Mouse (Mus musculus) midbrain, embryonic 10.5 days (tissue): ENCODE results near the gene Tmem144. TPM values are rescaled to one million over a fixed set of nuclear protein-coding genes. Genes with fewer than 3 reads are reported as not detected.

Experiments used
- DNase-seq: peaks from one replicate; pipeline ENCODE4 v3.0.0-alpha.2; 2017; ENCODE audit warnings: low spot score
- H3K27ac ChIP-seq: fragments of 300-500 bp; sonication (generic); replicated peaks from 2 replicates; pipeline ENCODE4 v1.5.1; 2016; ENCODE audit warnings: mild to moderate bottlenecking
- H3K27me3 ChIP-seq: fragments of 300-500 bp; sonication (generic); 2 replicates; pipeline ENCODE4 v1.6.1; 2016; ENCODE audit warnings: low read depth, mild to moderate bottlenecking; ENCODE audit not compliant: poor library complexity, severe bottlenecking
- H3K36me3 ChIP-seq: fragments of 300-500 bp; sonication (generic); 2 replicates; pipeline ENCODE4 v1.6.1; 2016; ENCODE audit warnings: mild to moderate bottlenecking, moderate library complexity
- H3K4me1 ChIP-seq: fragments of 300-500 bp; sonication (generic); 2 replicates; pipeline ENCODE4 v1.6.1; 2016
- H3K4me3 ChIP-seq: fragments of 300-500 bp; sonication (generic); 2 replicates; pipeline ENCODE4 v1.5.1; 2016; ENCODE audit warnings: mild to moderate bottlenecking, moderate library complexity
- H3K9me3 ChIP-seq: fragments of 300-500 bp; sonication (generic); replicated peaks from 2 replicates; pipeline ENCODE4 v1.6.1; 2016; ENCODE audit warnings: mild to moderate bottlenecking
- WGBS: fragments of 180-500 bp; shearing (Covaris S2); methylation state at CpG from one replicate; pipeline ENCODE4 v1.1.7; 2016; 5-methylcytosine and 5-hydroxymethylcytosine counted together
- polyA plus RNA-seq: library from polyadenylated mRNA; unstranded; fragments of >200 nt; fragmentation: Nextera tagmentation; extraction: Ambion mirVana; gene quantifications from 2 replicates; pipeline ENCODE4 v1.2.1, GENCODE M21; 2016

The Tmem144 gene
- polyA plus RNA-seq, 1 experiment from 2014 or later = 2.7 TPM

DNA sequence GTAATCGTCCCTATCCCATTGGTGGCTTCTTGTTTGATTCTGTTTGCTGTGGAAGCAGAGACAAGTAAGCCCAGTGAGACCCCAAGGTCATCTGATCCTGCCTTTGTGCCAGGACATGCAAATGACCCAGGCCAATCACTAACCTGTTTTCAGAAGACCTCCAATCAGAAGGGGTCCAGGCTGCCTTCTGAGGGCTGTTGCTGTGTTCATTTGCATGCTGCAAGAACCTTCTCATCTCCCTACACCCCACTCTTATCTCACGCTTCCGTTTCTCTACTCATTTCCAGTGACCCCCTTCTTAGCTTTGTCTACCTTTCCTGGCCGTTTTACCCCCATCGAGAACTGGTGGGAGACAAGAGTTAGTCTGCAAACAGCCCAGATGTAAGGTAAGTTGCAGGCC is 31.7 kb upstream of the Tmem144 start, which contains the start of gene Fam198b:
Fam198b (plus strand) TSS at position 229 of the 400 bp plus-strand sequence.
- H3K9me3 ChIP-seq = no peaks in the 10 kb centered on the region
- no peaks in the 10 kb centered on the region for H3K36me3 ChIP-seq
- peaks cover 15% of the 10 kb centered on the region for H3K4me1 ChIP-seq
- WGBS = 59% methylated on average over 5 of the region's 5 CpGs
- no peak for DNase-seq
- H3K27ac ChIP-seq = no peak within 1 kb of the TSS
- no peak within 1 kb of the TSS for H3K4me3 ChIP-seq
- H3K27me3 ChIP-seq = no peaks in the 10 kb centered on the region

DNA sequence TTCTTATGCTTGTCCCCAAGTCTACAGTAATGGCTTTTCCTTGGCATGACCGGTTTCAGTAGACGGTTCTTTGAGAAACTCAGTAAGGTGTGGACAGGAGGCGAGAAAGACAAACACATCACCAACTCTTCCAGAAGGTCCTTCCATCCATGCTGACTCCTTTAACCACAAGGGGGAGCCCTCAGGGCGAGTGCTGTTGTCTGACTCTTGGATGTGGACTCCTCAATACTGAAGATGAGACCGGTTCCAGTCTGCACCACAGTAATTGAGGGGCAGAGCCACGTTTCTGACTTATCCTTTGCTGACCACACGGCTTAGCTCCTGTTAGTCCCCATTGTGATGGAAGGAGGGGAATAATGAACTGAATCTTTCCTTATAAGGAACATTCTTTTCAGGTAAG is 30.5 kb upstream of the Tmem144 start:
- H3K4me3 ChIP-seq = no peak overlapping the region
- H3K4me1 ChIP-seq = peaks cover 20% of the 10 kb centered on the region
- H3K27me3 ChIP-seq = no peaks in the 10 kb centered on the region
- peak; percentile 45 for DNase-seq
- H3K9me3 ChIP-seq = no peaks in the 10 kb centered on the region
- no peak overlapping the region for H3K27ac ChIP-seq
- H3K36me3 ChIP-seq = no peaks in the 10 kb centered on the region
- 59% methylated on average over 7 of the region's 7 CpGs for WGBS

DNA sequence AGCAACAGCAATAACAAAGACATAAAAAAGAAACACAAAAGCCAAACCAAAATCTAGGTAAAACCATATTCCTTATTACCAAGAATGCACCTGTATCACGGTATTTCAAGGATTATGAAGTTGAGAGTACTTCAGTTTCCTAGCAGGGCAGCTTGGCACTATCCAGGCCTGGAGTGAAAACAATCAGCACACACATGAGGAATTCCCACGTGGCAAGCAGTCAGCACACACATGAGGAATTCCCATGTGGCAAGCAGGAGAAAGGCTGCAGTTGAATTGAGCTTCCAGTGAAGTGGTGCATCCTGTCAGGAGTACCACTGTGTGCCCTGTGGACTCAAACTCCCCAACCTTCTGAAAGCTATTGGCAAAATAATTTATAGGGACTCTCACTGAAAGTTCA is 29.1 kb upstream of the Tmem144 start:
- H3K36me3 ChIP-seq = no peaks in the 10 kb centered on the region
- no peaks in the 10 kb centered on the region for H3K9me3 ChIP-seq
- H3K27me3 ChIP-seq = no peaks in the 10 kb centered on the region
- DNase-seq = no peak
- H3K27ac ChIP-seq = no peak overlapping the region
- peaks cover 13% of the 10 kb centered on the region for H3K4me1 ChIP-seq
- H3K4me3 ChIP-seq = no peak overlapping the region
- WGBS = 63% methylated on average over 2 of the region's 2 CpGs

DNA sequence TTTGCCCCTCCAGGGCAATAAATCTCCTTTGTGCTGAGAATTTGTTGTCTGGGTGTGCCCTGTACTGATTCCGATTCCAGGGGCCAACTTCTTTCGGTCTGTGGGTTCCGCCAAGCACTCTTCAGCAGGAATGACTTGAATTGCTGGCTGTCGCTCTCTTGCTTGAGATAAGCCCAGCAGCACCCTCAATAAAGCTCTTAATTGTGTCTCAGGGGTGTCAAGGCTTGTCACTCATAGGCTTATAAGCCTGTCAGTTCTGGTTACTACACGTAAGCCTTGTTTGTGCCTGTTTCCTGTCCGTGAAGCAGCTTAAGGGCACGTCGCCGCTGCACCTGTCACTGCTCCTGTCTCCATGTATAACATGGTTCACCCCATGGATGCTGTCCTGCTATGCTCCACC is 26.7 kb upstream of the Tmem144 start:
- Histone ChIP-seq H3K27me3 (no peaks in the 10 kb centered on the region), H3K4me1 (peaks cover 8% of the 10 kb centered on the region), H3K9me3 (no peaks in the 10 kb centered on the region), H3K4me3 (no peak overlapping the region), H3K36me3 (no peaks in the 10 kb centered on the region), H3K27ac (no peak overlapping the region; the same call in 1 of the 2 replicates)
- WGBS = 65% methylated on average over 9 of the region's 9 CpGs
- DNase-seq = no peak

DNA sequence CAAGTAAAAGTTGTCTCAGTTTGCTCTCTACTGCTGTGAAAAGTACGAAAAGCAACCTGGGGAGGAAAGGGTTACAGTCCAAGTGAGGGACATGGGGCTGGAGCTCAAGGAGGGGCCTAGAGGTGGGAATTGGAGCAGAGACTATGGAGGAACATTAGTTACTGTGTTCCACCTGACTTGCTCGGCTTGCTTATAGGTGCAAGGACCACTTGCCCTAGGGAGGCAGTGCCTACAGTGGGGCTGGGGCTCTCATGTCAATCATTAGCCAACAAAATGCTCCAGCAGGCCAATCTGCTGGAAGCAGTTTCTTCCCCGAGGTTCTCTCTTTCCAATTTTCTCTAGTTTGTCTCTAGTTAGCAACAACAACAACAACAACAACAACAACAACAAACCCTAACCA is 25.8 kb upstream of the Tmem144 start:
- Histone ChIP-seq H3K4me3 (no peak overlapping the region), H3K9me3 (no peaks in the 10 kb centered on the region), H3K27ac (no peak overlapping the region), H3K36me3 (no peaks in the 10 kb centered on the region), H3K27me3 (no peaks in the 10 kb centered on the region), H3K4me1 (peaks cover 7% of the 10 kb centered on the region)
- DNase-seq = no peak
- WGBS = 79% methylated on average over 3 of the region's 3 CpGs

DNA sequence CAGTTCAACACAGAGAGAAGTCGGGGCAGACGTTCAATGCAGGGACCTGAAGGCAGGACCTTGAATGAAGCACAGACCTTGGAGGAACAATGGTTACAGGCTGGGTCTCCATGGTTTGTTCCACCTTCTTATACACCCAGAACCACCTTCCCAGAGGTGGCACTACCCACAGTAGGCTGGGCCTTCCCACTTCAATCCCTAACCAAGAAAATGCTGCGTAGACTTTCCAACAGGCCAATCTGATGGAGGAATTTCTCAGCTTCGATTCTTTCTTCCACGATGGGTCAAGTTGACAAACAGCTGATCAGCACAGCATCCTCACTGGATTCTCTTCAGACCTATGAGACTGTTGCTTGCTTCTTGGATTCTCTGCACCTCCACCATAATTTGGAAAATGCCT is 22.9 kb upstream of the Tmem144 start:
- no peak for DNase-seq

DNA sequence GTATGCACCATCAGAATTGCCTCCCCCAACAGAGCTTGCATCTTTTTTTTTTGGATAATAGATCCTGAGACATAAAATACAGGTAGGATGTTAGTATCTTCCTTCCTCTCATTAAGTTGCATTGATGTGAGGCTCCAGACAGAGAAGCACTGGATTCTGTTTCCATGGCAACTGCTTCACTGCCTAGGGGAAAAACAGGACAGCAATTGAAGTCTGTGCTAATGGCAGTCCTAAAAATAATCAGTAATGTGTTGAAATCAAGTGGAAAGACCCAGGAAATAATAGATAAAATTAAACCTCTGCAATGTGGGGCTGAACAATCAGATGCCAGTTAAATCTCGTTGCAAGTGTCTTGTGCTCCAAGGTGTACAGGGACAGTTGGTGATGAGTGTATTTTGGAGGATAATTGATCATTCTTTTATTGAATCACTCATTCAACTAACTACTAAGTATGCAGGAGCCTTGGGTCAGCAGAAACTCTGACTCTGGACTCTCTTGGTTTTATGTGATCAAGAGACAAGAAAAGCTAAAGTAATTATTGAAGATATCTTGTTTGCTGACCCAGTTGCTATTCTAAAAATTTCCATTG is 14.6 kb upstream of the Tmem144 start:
- no peak overlapping the region for H3K27ac ChIP-seq
- H3K4me1 ChIP-seq = no peaks in the 10 kb centered on the region
- H3K36me3 ChIP-seq = no peaks in the 10 kb centered on the region
- H3K27me3 ChIP-seq = no peaks in the 10 kb centered on the region
- no peak overlapping the region for H3K4me3 ChIP-seq
- no peaks in the 10 kb centered on the region for H3K9me3 ChIP-seq
- no peak for DNase-seq
- WGBS = 60% methylated on average over 1 of the region's 1 CpGs

More for the DNA sequence above, 22.9 kb upstream of the Tmem144 start:
- H3K4me1 ChIP-seq = peaks cover 7% of the 10 kb centered on the region
- no peaks in the 10 kb centered on the region for H3K36me3 ChIP-seq
- H3K4me3 ChIP-seq = no peak overlapping the region
- no peaks in the 10 kb centered on the region for H3K9me3 ChIP-seq
- 91% methylated on average over 5 of the region's 5 CpGs for WGBS
- H3K27me3 ChIP-seq = no peaks in the 10 kb centered on the region
- no peak overlapping the region for H3K27ac ChIP-seq

DNA sequence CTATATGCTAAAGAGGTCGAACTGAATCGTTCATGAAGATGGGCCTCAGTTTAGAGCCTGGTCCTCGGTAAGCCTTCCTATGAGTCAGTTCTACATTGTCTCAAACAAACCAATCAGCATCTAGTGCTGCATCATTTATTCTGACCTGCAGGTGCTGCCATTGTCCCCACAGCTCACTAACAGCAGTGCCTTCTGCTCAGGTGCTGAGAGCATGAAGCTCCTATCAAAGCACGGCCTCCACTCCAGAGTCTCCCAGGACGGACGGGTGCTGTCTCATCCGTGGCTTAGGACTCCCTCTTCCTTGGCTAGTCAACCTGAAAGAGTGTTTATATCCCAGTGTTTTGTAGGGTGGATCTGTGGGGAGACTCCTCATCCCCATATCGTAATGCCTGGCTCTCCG is 14.0 kb upstream of the Tmem144 start:
- no peaks in the 10 kb centered on the region for H3K36me3 ChIP-seq
- no peaks in the 10 kb centered on the region for H3K4me1 ChIP-seq
- DNase-seq = no peak
- H3K27me3 ChIP-seq = no peaks in the 10 kb centered on the region
- 85% methylated on average over 9 of the region's 9 CpGs for WGBS
- H3K9me3 ChIP-seq = no peaks in the 10 kb centered on the region
- H3K4me3 ChIP-seq = no peak overlapping the region
- no peak overlapping the region for H3K27ac ChIP-seq

DNA sequence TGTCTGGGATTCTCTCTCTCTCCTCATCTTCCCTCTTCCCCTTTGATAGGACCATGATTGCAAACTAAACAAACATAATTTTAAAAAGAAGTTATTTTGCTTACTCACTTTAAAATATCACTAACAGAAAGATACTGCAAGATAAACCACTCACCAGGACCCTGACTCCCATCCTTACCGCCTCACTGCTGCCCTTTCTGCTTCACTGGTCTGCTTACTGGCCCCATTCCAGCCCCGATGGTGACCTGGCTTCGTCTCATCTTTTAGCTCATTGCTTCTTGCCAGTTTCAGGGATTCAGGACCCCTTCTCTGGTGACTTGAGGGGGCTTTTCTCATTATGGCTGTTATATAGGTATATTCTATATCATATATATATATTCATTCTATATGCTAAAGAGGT is 13.5 kb upstream of the Tmem144 start:
- Histone ChIP-seq H3K4me3 (no peak overlapping the region), H3K9me3 (no peaks in the 10 kb centered on the region), H3K27ac (no peak overlapping the region), H3K36me3 (no peaks in the 10 kb centered on the region), H3K4me1 (no peaks in the 10 kb centered on the region), H3K27me3 (no peaks in the 10 kb centered on the region)
- 68% methylated on average over 3 of the region's 3 CpGs for WGBS
- no peak for DNase-seq

DNA sequence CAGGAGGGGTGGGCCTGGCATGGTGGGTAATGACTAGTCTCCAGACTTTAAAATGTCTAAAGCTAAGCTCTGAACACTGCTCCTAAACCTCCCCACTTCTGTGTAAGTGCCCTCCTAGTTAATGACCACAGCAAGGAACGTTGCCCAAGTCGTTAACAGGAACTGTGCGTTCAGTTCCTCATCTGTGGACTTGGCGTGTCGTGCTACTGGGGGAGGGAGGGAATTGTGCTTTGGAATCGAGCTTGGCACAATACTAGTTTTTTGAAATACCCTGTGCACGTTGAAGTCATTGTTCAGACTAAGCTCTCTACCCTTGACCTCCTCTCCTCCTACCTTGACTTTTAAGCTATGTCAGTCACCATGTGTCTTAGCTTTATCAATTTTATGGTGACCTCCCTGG is 12.3 kb upstream of the Tmem144 start:
- Histone ChIP-seq H3K9me3 (no peaks in the 10 kb centered on the region), H3K27me3 (no peaks in the 10 kb centered on the region), H3K4me1 (no peaks in the 10 kb centered on the region), H3K36me3 (no peaks in the 10 kb centered on the region), H3K27ac (no peak overlapping the region), H3K4me3 (no peak overlapping the region)
- DNase-seq = no peak
- WGBS = 87% methylated on average over 7 of the region's 7 CpGs

DNA sequence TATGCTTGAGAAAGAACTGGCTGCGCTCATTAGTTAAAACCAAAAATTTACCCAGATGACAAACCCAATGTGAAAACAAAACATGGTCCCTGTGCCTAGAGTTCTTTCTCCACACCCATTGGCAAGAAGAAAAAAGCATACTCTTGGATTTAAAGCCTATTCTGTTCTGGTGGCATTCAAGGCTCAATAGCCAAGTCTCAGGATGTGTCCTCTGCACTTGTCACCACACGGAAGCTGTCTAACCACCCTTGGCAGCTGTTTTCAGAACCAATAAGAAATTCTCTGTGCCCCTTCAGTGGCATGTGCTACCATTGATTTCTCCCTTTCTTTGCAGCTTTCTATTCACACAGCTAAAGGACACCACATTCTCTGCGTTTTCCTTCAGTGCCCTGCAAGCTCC is 5.6 kb upstream of the Tmem144 start:
- Histone ChIP-seq H3K4me3 (no peak overlapping the region), H3K27me3 (peaks cover 9% of the 10 kb centered on the region), H3K4me1 (no peaks in the 10 kb centered on the region; the same call in 1 of the 2 replicates), H3K9me3 (no peaks in the 10 kb centered on the region), H3K36me3 (no peaks in the 10 kb centered on the region), H3K27ac (no peak overlapping the region)
- WGBS = 85% methylated on average over 3 of the region's 3 CpGs
- no peak for DNase-seq

DNA sequence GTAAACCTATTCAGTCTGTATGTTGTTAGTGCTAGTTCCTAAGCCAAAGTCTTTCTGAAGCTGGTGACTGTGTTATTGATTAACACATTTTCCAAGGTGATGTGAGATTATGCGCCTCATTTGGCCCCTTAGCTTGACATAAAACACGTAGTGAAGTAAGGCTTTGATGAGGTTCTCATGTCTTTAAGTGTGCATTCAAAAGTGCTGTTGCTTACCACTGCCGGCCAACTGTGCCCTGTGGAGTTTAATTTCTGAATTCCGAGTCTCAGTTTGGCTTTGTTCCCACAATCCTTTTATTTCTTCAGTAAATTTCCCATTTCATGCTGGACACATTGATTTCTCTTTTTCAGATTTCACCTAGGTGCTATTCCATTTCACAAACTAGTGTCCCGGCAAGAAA is 5.2 kb upstream of the Tmem144 start:
- Histone ChIP-seq H3K27ac (no peak overlapping the region), H3K4me3 (no peak overlapping the region), H3K9me3 (no peaks in the 10 kb centered on the region), H3K36me3 (no peaks in the 10 kb centered on the region), H3K27me3 (peaks cover 9% of the 10 kb centered on the region), H3K4me1 (peaks cover 3% of the 10 kb centered on the region)
- WGBS = 84% methylated on average over 5 of the region's 5 CpGs
- DNase-seq = no peak

DNA sequence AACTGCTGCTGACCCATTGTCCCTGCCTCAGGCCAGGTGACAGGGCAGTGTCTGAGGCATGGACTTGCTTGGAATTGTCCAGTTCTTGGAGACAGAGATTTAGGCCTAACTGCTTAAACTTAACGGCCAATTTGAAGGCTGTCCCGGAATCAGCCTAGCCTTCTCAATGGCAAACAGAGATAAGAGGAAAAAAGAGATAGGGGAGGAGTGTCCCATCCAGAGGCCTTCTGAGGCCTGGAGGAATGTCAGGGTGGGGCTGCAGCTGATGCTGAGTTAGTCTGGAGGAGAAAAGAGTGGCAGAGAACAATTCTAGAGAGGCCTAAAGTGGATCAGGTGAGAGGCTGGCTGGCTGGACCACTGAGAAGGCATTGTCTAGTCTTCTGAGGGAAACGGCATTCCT is 465 bp downstream of the Tmem144 start:
- Histone ChIP-seq H3K4me1 (peaks cover 10% of the 10 kb centered on the region), H3K27me3 (peaks cover 25% of the 10 kb centered on the region), H3K9me3 (no peaks in the 10 kb centered on the region), H3K36me3 (no peaks in the 10 kb centered on the region), H3K4me3 (no peak overlapping the region), H3K27ac (no peak overlapping the region)
- no peak for DNase-seq
- 72% methylated on average over 3 of the region's 3 CpGs for WGBS

DNA sequence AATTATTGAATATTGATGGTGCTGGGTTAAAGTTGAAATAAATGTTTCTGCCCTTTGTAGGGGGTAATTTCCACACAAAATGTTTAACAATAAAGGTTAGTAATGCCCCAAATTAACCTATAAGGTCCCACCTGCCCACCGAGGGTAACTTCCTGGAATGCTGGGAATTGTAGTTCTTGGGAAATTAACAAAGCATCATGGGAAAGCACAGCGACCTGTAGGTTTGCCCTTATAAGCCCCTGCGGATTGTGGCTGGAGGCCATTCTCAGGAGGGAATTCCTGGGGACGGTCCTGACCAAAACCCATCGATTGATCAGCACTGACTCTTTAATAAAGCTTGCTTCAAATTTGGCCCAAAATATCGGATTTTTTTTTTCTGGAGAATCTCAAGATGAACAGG is 1.9 kb downstream of the Tmem144 start:
- Histone ChIP-seq H3K4me1 (peaks cover 10% of the 10 kb centered on the region), H3K27ac (no peak overlapping the region), H3K27me3 (peaks cover 23% of the 10 kb centered on the region), H3K9me3 (no peaks in the 10 kb centered on the region), H3K4me3 (no peak overlapping the region), H3K36me3 (no peaks in the 10 kb centered on the region)
- WGBS = 31% methylated on average over 6 of the region's 6 CpGs
- DNase-seq = no peak
